Mouse (Mus musculus) ES-E14 (cell line): Measurements from ENCODE around the gene A030005K14Rik. TPM values are rescaled to one million over a fixed set of nuclear protein-coding genes. Genes with fewer than 3 reads are reported as not detected.

ENCODE experiments used
- DNase-seq: peaks from one replicate; pipeline ENCODE4 v3.0.0-alpha.2; 2013; ENCODE audit warnings: low read depth, low spot score
- H3K27ac ChIP-seq: 2 replicates; pipeline ENCODE4 v1.5.1; 2012; ENCODE audit warnings: low read depth, mild to moderate bottlenecking, low read length, moderate library complexity, mixed read lengths; ENCODE audit not compliant: poor library complexity, insufficient read depth, severe bottlenecking
- H3K36me3 ChIP-seq: 2 replicates; pipeline ENCODE4 v1.6.1; 2012; ENCODE audit warnings: mild to moderate bottlenecking, low read length, moderate library complexity, mixed read lengths; ENCODE audit not compliant: control insufficient read depth, poor library complexity, insufficient read depth, severe bottlenecking
- H3K4me1 ChIP-seq, 2 experiments: fragments of 150-350 bp in 1 of 2; sonication (generic) in 1 of 2; 2 replicates each; pipeline ENCODE4 v1.6.1; 2012; ENCODE audit warnings: low read length in 2 of 2, mild to moderate bottlenecking in 1 of 2, mixed read lengths in 1 of 2; ENCODE audit not compliant: control insufficient read depth in 2 of 2, insufficient read depth in 2 of 2, poor library complexity in 1 of 2
- H3K4me3 ChIP-seq, 2 experiments: fragments of 150-350 bp in 1 of 2; sonication (generic) in 1 of 2; 2 replicates each; pipeline ENCODE4 v1.5.1; 2012; ENCODE audit warnings: low read length in 2 of 2, low read depth in 1 of 2, mild to moderate bottlenecking in 1 of 2, mixed read lengths in 1 of 2; ENCODE audit not compliant: insufficient read depth in 1 of 2, poor library complexity in 1 of 2, severe bottlenecking in 1 of 2
- H3K9ac ChIP-seq: 2 replicates; pipeline ENCODE4 v1.6.1; 2012; ENCODE audit warnings: low read depth, mild to moderate bottlenecking, low read length, mixed read lengths; ENCODE audit not compliant: poor library complexity, insufficient read depth, severe bottlenecking
- H3K9me3 ChIP-seq: fragments of 150-350 bp; sonication (generic); 2 replicates; pipeline ENCODE4 v1.6.1; 2012; ENCODE audit warnings: low read depth, mild to moderate bottlenecking, low read length; ENCODE audit not compliant: control insufficient read depth, insufficient read depth
- CHD2 ChIP-seq: IDR thresholded peaks from 2 replicates; pipeline ENCODE4 v1.6.1; 2014; ENCODE audit warnings: mild to moderate bottlenecking, low read depth, low read length, inconsistent platforms
- HCFC1 ChIP-seq: IDR thresholded peaks from 2 replicates; pipeline ENCODE4 v1.6.1; 2012; ENCODE audit warnings: low read length, inconsistent platforms, borderline replicate concordance; ENCODE audit not compliant: insufficient read depth
- MAFK ChIP-seq: IDR thresholded peaks from 2 replicates; pipeline ENCODE4 v1.6.1; 2014; ENCODE audit warnings: mild to moderate bottlenecking, low read depth, low read length, inconsistent platforms; ENCODE audit not compliant: insufficient read depth
- ZC3H11A ChIP-seq: IDR thresholded peaks from 2 replicates; pipeline ENCODE4 v1.6.1; 2012; ENCODE audit warnings: low read depth, mild to moderate bottlenecking, inconsistent platforms, low read length, borderline replicate concordance
- ZNF384 ChIP-seq: IDR thresholded peaks from 2 replicates; pipeline ENCODE4 v1.6.1; 2012; ENCODE audit warnings: low read depth, low read length, inconsistent platforms
- in situ Hi-C, 2 experiments: fragments of 600-800 bp; cut with MboI; formaldehyde crosslinking; loops; one replicate each; pipeline ENCODE4 v1.15.1; 2025; ENCODE audit warnings: low sequenced_read_pairs in 2 of 2, inconsistent platforms in 1 of 2; ENCODE audit not compliant: unreplicated experiment in 2 of 2
- total RNA-seq: library from RNA; depleted of rRNA; stranded (reverse); fragments of 300-350 nt; gene quantifications from 2 replicates; pipeline ENCODE4 v1.2.3, GENCODE M21; 2012; rRNA removed

A030005K14Rik gene
- total RNA-seq, 1 experiment = not detected

DNA sequence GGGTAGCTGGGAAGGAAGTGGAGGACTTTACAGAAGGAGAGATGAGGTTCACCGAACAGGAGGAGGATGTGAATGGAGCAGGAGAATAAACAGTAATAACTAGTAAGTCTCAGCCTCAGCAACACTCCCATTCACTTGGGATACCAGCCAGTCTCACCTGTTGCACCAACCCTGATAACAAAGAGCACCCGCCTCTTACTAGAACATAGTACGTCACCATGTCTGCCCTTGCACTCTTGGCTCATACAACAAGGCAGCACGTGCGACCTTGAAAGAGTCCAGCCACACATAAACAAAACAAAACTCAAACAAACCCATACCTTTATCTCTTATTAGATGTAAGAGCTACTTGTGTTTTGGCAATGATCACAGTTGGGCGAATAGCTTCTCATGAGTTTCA lies 26.7 kb downstream of the A030005K14Rik start:
- Histone ChIP-seq H3K27ac (no peak overlapping the region), H3K36me3 (no peaks in the 10 kb centered on the region), H3K9me3 (no peaks in the 10 kb centered on the region), H3K9ac (no peak overlapping the region), H3K4me1 (0 out of 4 replicates have a peak, but pooled peaks cover 0 to 1% of the 10 kb centered on the region in 2 experiments), H3K4me3 (no peak overlapping the region)
- no peak for DNase-seq
- in situ Hi-C loops = no loop called here
- TF ChIP-seq CHD2 = no peak
- TF ChIP-seq HCFC1 = no peak
- no peak for TF ChIP-seq MAFK
- TF ChIP-seq ZNF384 = no peak
- TF ChIP-seq ZC3H11A = no peak

DNA sequence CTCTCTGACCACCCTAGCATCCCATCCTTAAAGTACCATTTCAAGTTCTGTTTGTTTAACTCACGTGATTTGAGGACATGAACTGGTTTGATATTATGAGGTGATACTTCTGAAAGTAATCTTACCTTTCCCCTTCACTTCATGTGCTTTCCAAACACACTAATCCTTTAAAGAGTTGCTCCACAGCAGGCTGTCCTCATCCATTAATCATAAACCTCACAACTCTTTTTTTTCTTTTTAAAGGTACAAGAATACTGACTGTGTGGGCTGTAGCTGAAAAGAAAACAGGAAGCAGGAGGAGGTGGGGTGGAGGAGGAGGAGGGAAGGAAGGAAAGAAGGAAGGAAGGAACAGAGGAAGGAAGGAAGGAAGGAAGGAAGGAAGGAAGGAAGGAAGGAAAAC lies 27.2 kb downstream of the A030005K14Rik start:
- Histone ChIP-seq H3K27ac (no peak overlapping the region), H3K9ac (no peak overlapping the region), H3K9me3 (no peaks in the 10 kb centered on the region), H3K36me3 (no peaks in the 10 kb centered on the region), H3K4me1 (no peaks in the 10 kb centered on the region), H3K4me3 (no peak overlapping the region)
- in situ Hi-C loops = no loop called here
- TF ChIP-seq CHD2 = no peak
- no peak for TF ChIP-seq ZNF384
- TF ChIP-seq ZC3H11A = no peak
- TF ChIP-seq MAFK = no peak
- TF ChIP-seq HCFC1 = no peak
- no peak for DNase-seq

DNA sequence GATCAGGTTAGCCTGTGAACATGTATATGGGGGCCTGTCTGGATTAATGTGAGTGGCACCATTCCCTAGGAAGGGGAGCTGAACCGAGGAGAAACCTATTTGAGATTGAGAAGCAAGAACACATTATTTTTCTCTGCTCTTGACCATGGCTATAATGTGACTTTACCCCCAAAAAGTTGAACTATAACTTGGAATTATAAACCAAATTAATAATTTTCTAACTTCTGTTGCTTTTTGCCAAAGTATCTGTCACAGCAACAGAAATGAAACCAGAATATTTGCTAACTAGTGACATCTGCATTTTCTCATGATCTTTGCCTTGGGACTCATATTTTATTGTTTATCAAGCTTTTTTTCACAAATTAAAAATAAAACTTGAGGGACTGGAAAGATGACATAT lies 42.6 kb downstream of the A030005K14Rik start:
- in situ Hi-C loops = no loop called here
- no peak overlapping the region for H3K4me3 ChIP-seq
- no peak for DNase-seq
- no peaks in the 10 kb centered on the region for H3K36me3 ChIP-seq
- H3K27ac ChIP-seq = no peak overlapping the region
- H3K9me3 ChIP-seq = no peaks in the 10 kb centered on the region
- no peaks in the 10 kb centered on the region for H3K4me1 ChIP-seq
- H3K9ac ChIP-seq = no peak overlapping the region
- TF ChIP-seq ZC3H11A (no peak), CHD2 (no peak), HCFC1 (no peak)

DNA sequence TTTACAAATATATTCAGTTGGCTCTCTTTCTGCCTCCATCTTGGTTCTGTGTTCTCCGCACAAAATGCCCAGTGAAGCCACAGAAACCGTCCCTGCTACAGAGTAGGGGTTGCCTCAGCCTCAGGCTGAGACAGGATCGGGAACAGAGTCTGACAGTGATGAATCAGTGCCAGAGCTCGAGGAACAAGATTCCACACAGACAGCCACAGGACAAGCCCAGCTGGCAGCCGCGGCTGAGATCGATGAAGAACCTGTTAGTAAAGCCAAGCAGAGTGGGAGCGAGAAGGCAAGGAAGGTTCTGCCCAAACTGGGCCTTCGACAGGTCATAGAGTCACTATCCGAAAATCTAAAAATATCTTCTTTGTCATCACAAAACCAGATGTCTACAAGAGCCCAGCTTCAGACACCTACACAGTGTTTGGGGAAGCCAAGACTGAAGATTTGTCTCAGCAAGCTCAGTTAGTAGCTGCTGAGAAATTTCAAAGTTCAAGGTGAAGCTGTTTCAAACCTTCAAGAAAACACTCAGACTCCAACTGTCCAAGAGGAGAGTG lies 43.8 kb downstream of the A030005K14Rik start:
- H3K4me1 ChIP-seq = no peaks in the 10 kb centered on the region
- H3K36me3 ChIP-seq = no peaks in the 10 kb centered on the region
- H3K9ac ChIP-seq = no peak overlapping the region
- no peak for TF ChIP-seq ZNF384
- no peak for TF ChIP-seq ZC3H11A
- TF ChIP-seq MAFK = no peak
- no peak for TF ChIP-seq HCFC1
- TF ChIP-seq CHD2 = no peak
- H3K4me3 ChIP-seq = no peak overlapping the region
- in situ Hi-C loops = no loop called here
- no peaks in the 10 kb centered on the region for H3K9me3 ChIP-seq
- H3K27ac ChIP-seq = no peak overlapping the region
- DNase-seq = no peak

DNA sequence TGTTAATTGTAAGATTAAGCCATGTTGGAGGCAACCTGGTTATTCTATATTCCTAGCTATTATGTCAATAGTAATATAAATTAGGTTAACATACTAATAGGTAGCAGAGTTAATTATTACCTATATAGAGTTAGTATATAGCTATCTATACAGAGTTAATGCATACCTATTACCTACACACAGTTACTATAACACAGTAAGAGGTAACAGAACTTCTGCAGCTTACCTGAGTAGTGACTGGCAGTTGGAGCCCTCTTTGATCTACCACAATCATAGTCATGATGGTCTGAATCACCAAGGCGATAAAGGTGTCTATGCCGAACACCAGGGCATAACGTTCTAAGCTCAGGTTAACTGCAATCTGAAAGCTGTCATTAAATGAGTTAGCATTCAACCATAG lies 44.7 kb downstream of the A030005K14Rik start:
- in situ Hi-C loops = no loop called here
- H3K9me3 ChIP-seq = no peaks in the 10 kb centered on the region
- H3K9ac ChIP-seq = no peak overlapping the region
- TF ChIP-seq CHD2 (no peak), HCFC1 (no peak), ZC3H11A (no peak), MAFK (no peak), ZNF384 (no peak)
- no peak for DNase-seq
- no peak overlapping the region for H3K27ac ChIP-seq
- H3K4me1 ChIP-seq = no peaks in the 10 kb centered on the region
- H3K36me3 ChIP-seq = no peaks in the 10 kb centered on the region
- H3K4me3 ChIP-seq = no peak overlapping the region

Other genes with a start within 250 kb of the A030005K14Rik start
- 46.1 and 66.6 TPM in 2 replicates for gene Agfg1, start 219.9 kb downstream of the A030005K14Rik start, total RNA-seq
- gene A030005L19Rik, start 146.1 kb downstream of the A030005K14Rik start, total RNA-seq = 0.80 and 0.95 TPM in 2 replicates
- gene A030014E15Rik, start 134.5 kb downstream of the A030005K14Rik start, total RNA-seq = not detected in 2 replicates
- gene Gm6217, start 128.0 kb downstream of the A030005K14Rik start, total RNA-seq = not detected in 2 replicates
- gene A030003K21Rik, start 116.0 kb downstream of the A030005K14Rik start, total RNA-seq = not detected in 2 replicates
- gene Gm7544, start 103.4 kb downstream of the A030005K14Rik start, total RNA-seq = not detected in 2 replicates
- gene Gm47955, start 99.1 kb downstream of the A030005K14Rik start, total RNA-seq = not detected in 2 replicates
- not detected in 2 replicates for gene Gm47959, start 58.8 kb downstream of the A030005K14Rik start, total RNA-seq
- gene Slc19a3, start 20.9 kb downstream of the A030005K14Rik start, total RNA-seq = 1.3 and 1.9 TPM in 2 replicates
- gene Krtap28-10, start 16.9 kb downstream of the A030005K14Rik start, total RNA-seq = not detected in 2 replicates
- 0.22 TPM in 1 of 2 replicates, not detected in the other for gene Gm47969, start 14.4 kb downstream of the A030005K14Rik start, total RNA-seq
- gene Krtap28-13, start 1.6 kb upstream of the A030005K14Rik start, total RNA-seq = not detected in 2 replicates
- 0.53 and 0.89 TPM in 2 replicates for gene Ccl20, start 57.4 kb upstream of the A030005K14Rik start, total RNA-seq
- not detected in 2 replicates for gene Daw1, start 100.4 kb upstream of the A030005K14Rik start, total RNA-seq